Mouse (Mus musculus): ENCODE data around the gene Gm20878.
"Not testable (repeated sequence)": the region's sequence is repeated elsewhere in the genome, so short reads cannot be mapped to it uniquely, and the experiment has no call there.

GRCm38 (mm10) chr4:41965758-41966157, 24.4 kb downstream of the Gm20878 start, which contains the start of gene Fam205a4:
- TF ChIP-seq EP300, CTCF (IDR thresholded peaks at IDR 0.05; ENCODE audit: low read depth): not testable (repeated sequence)
